Mouse (Mus musculus) cerebellum, adult 2 months (tissue): Measurements from ENCODE around the gene Cdhr5. TPM values are rescaled to one million over a fixed set of nuclear protein-coding genes. Genes with fewer than 3 reads are reported as not detected.
"Not testable (repeated sequence)": the region's sequence is repeated elsewhere in the genome, so short reads cannot be mapped to it uniquely, and the experiment has no call there.

Experiments used
- DNase-seq, 2 experiments: peaks; one replicate each; pipeline ENCODE4 v3.0.0; 2021
- H3K27ac ChIP-seq: fragments of 200-500 bp; 2 replicates; pipeline ENCODE4 v1.5.1; 2012; ENCODE audit warnings: low read length, control low read depth, inconsistent platforms; ENCODE audit not compliant: insufficient read depth
- H3K27me3 ChIP-seq: fragments of 200-500 bp; 2 replicates; pipeline ENCODE4 v1.6.1; 2012; ENCODE audit warnings: inconsistent platforms, mild to moderate bottlenecking, low read length, moderate library complexity; ENCODE audit not compliant: control insufficient read depth, insufficient read depth
- H3K4me1 ChIP-seq: fragments of 200-500 bp; 2 replicates; pipeline ENCODE4 v1.6.1; 2011; ENCODE audit warnings: low read length; ENCODE audit not compliant: control insufficient read depth, insufficient read depth
- H3K4me3 ChIP-seq: fragments of 200-500 bp; replicated peaks from 2 replicates; pipeline ENCODE3; 2011; ENCODE audit warnings: mild to moderate bottlenecking, low read depth, low read length, control low read depth; ENCODE audit not compliant: insufficient read depth
- CTCF ChIP-seq: fragments of 200-500 bp; IDR thresholded peaks from 2 replicates; pipeline ENCODE4 v1.5.1; 2011; ENCODE audit warnings: low read depth, mild to moderate bottlenecking, control low read depth, low read length, moderate library complexity, borderline replicate concordance; ENCODE audit not compliant: insufficient read depth
- POLR2A ChIP-seq: fragments of 200-500 bp; IDR thresholded peaks from 2 replicates; pipeline ENCODE4 v1.6.1; 2011; ENCODE audit warnings: low read length, control low read depth, borderline replicate concordance; ENCODE audit not compliant: insufficient read depth
- WGBS: fragments of 180-500 bp; shearing (Covaris S2); methylation state at CpG from one replicate; pipeline ENCODE4 v1.1.7; 2018; 5-methylcytosine and 5-hydroxymethylcytosine counted together
- polyA plus RNA-seq: library from polyadenylated mRNA; depleted of rRNA; stranded (reverse); fragments of >200 nt; gene quantifications from 2 replicates; pipeline ENCODE4 v1.2.3, GENCODE M21; 2012

Cdhr5 gene
- polyA plus RNA-seq, 1 experiment, result 0.07 TPM

- DNase-seq, result peak in 1 of 2 experiments; percentile 35
- no peak overlapping the region for H3K4me3 ChIP-seq
- WGBS, result 54% methylated on average over 3 of the region's 3 CpGs
- no peaks in the 10 kb centered on the region for H3K4me1 ChIP-seq
- H3K27me3 ChIP-seq, result no peaks in the 10 kb centered on the region
- H3K27ac ChIP-seq, result no peak overlapping the region
- TF ChIP-seq POLR2A (no peak), CTCF (no peak)
Observed at GRCm38 (mm10) chr7:141261480-141261879, 15.1 kb downstream of the Cdhr5 start.

GRCm38 (mm10) chr7:141256159-141256558 lies 20.4 kb downstream of the Cdhr5 start:
- no peaks in the 10 kb centered on the region for H3K4me1 ChIP-seq
- no peaks in the 10 kb centered on the region for H3K27me3 ChIP-seq
- DNase-seq, result no peak
- TF ChIP-seq POLR2A, result no peak
- no peak for TF ChIP-seq CTCF
- H3K27ac ChIP-seq, result no peak overlapping the region
- no peak overlapping the region for H3K4me3 ChIP-seq
- WGBS, result 84% methylated on average over 10 of the region's 10 CpGs

- not testable (repeated sequence) for H3K27ac ChIP-seq, H3K4me3 ChIP-seq, H3K27me3 ChIP-seq, H3K4me1 ChIP-seq, DNase-seq
- WGBS, result 89% methylated on average over 4 of the region's 4 CpGs
Observed at GRCm38 (mm10) chr7:141250486-141250885, 26.1 kb downstream of the Cdhr5 start.

- Histone ChIP-seq H3K27me3 (no peaks in the 10 kb centered on the region), H3K4me1 (peaks cover 12% of the 10 kb centered on the region), H3K4me3 (no peak overlapping the region), H3K27ac (no peak overlapping the region)
- DNase-seq, result no peak
- TF ChIP-seq CTCF (no peak), POLR2A (no peak)
- WGBS, result 91% methylated on average over 10 of the region's 10 CpGs
Observed at GRCm38 (mm10) chr7:141231551-141231950, 45.0 kb downstream of the Cdhr5 start.

- H3K27ac ChIP-seq, result no peak overlapping the region
- no peaks in the 10 kb centered on the region for H3K27me3 ChIP-seq
- 12% methylated on average over 3 of the region's 3 CpGs for WGBS
- peak; percentile 37 to 60 for DNase-seq
- H3K4me3 ChIP-seq, result no peak overlapping the region
- H3K4me1 ChIP-seq, result peaks cover 12% of the 10 kb centered on the region
- no peak for TF ChIP-seq POLR2A
Observed at GRCm38 (mm10) chr7:141231111-141231510, 45.5 kb downstream of the Cdhr5 start.

GRCm38 (mm10) chr7:141230570-141230969 lies 46.0 kb downstream of the Cdhr5 start:
- H3K4me3 ChIP-seq, result no peak overlapping the region
- no peaks in the 10 kb centered on the region for H3K27me3 ChIP-seq
- WGBS, result 71% methylated on average over 4 of the region's 4 CpGs
- DNase-seq, result no peak
- TF ChIP-seq POLR2A (no peak), CTCF (no peak)
- H3K4me1 ChIP-seq, result peaks cover 12% of the 10 kb centered on the region
- H3K27ac ChIP-seq, result no peak overlapping the region

- H3K4me1 ChIP-seq, result peaks cover 12% of the 10 kb centered on the region
- 55% methylated on average over 6 of the region's 6 CpGs for WGBS
- TF ChIP-seq CTCF, result no peak
- TF ChIP-seq POLR2A, result no peak
- no peaks in the 10 kb centered on the region for H3K27me3 ChIP-seq
- peak overlapping the region; percentile 97 for H3K4me3 ChIP-seq
- H3K27ac ChIP-seq, result no peak overlapping the region
- no peak for DNase-seq
Observed at GRCm38 (mm10) chr7:141229702-141230101, 46.9 kb downstream of the Cdhr5 start.

- no peaks in the 10 kb centered on the region for H3K27me3 ChIP-seq
- peak within 1 kb of the TSS; percentile 97 for H3K4me3 ChIP-seq
- H3K27ac ChIP-seq, result peak within 1 kb of the TSS; percentile 94
- H3K4me1 ChIP-seq, result peaks cover 12% of the 10 kb centered on the region
- under 1% methylated on average over 76 of the region's 76 CpGs for WGBS
- TF ChIP-seq POLR2A (peak; percentile 55), CTCF (peak; percentile 92)
- DNase-seq, result peak; percentile 88 to 96
Observed at GRCm38 (mm10) chr7:141228279-141229067, 48.1 kb downstream of the Cdhr5 start, which contains the start of gene Phrf1. TSS of gene Phrf1 (plus strand) at chr7:141228784.
